Mouse (Mus musculus) embryonic facial prominence, embryonic 11.5 days (tissue): ENCODE data around the gene Terb1. TPM values are rescaled to one million over a fixed set of nuclear protein-coding genes. Genes with fewer than 3 reads are reported as not detected.

ENCODE experiments used
- ATAC-seq: fragments of 200-750 bp; cut with Nextera tagmentation; replicated peaks from 2 replicates; pipeline ENCODE4 v1.8.0; 2017; ENCODE audit warnings: low read depth; ENCODE audit not compliant: insufficient number of reproducible peaks, low FRiP score, low TSS enrichment
- DNase-seq: peaks from one replicate; pipeline ENCODE4 v3.0.0-alpha.2; 2015; ENCODE audit warnings: low spot score
- H3K27ac ChIP-seq: fragments of 300-500 bp; sonication (generic); replicated peaks from 2 replicates; pipeline ENCODE4 v1.5.1; 2014; ENCODE audit warnings: mild to moderate bottlenecking, low read depth, low read length, control low read depth
- H3K27me3 ChIP-seq: fragments of 300-500 bp; sonication (generic); 2 replicates; pipeline ENCODE4 v1.6.1; 2014; ENCODE audit warnings: mild to moderate bottlenecking, low read length, moderate library complexity, mixed read lengths; ENCODE audit not compliant: control insufficient read depth, insufficient read depth
- H3K36me3 ChIP-seq: fragments of 300-500 bp; sonication (generic); replicated peaks from 2 replicates; pipeline ENCODE4 v1.6.1; 2014; ENCODE audit warnings: low read depth, mild to moderate bottlenecking, low read length, moderate library complexity, mixed read lengths; ENCODE audit not compliant: control insufficient read depth, insufficient read depth
- H3K4me1 ChIP-seq: fragments of 300-500 bp; sonication (generic); 2 replicates; pipeline ENCODE4 v1.6.1; 2014; ENCODE audit warnings: low read length, mixed read lengths; ENCODE audit not compliant: control insufficient read depth, insufficient read depth
- H3K4me2 ChIP-seq: fragments of 300-500 bp; sonication (generic); 2 replicates; pipeline ENCODE4 v1.6.1; 2014; ENCODE audit warnings: low read depth, mild to moderate bottlenecking, control low read depth, low read length, moderate library complexity
- H3K4me3 ChIP-seq: fragments of 300-500 bp; sonication (generic); 2 replicates; pipeline ENCODE4 v1.5.1; 2014; ENCODE audit warnings: low read depth, low read length, control low read depth
- H3K9ac ChIP-seq: fragments of 300-500 bp; sonication (generic); replicated peaks from 2 replicates; pipeline ENCODE4 v1.6.1; 2014; ENCODE audit warnings: mild to moderate bottlenecking, control low read depth, low read length
- H3K9me3 ChIP-seq: fragments of 300-500 bp; sonication (generic); replicated peaks from 2 replicates; pipeline ENCODE4 v1.6.1; 2016; ENCODE audit warnings: mild to moderate bottlenecking, low read length, inconsistent platforms, mixed read lengths; ENCODE audit not compliant: control insufficient read depth
- WGBS: fragments of 180-500 bp; shearing (Covaris S2); extraction: QIAGEN DNeasy Blood & Tissue Kit; methylation state at CpG from one replicate; pipeline ENCODE4 v1.1.7; 2014; 5-methylcytosine and 5-hydroxymethylcytosine counted together
- polyA plus RNA-seq: library from polyadenylated mRNA; unstranded; fragments of >200 nt; fragmentation: Nextera tagmentation; extraction: Ambion mirVana; gene quantifications from 2 replicates; pipeline ENCODE4 v1.2.1, GENCODE M21; 2014

Gene Terb1
- polyA plus RNA-seq, 1 experiment from 2014 or later = 0.39 TPM

- Histone ChIP-seq H3K4me3 (no peak overlapping the region), H3K9me3 (no peaks in the 10 kb centered on the region), H3K27ac (no peak overlapping the region), H3K9ac (no peak overlapping the region), H3K36me3 (peaks cover 48% of the 10 kb centered on the region), H3K27me3 (no peaks in the 10 kb centered on the region), H3K4me2 (no peak overlapping the region), H3K4me1 (no peaks in the 10 kb centered on the region)
- ATAC-seq (0 out of 2 replicates have a peak, but pooled peaks have one; percentile 17), DNase-seq (no peak)
- 88% methylated on average over 12 of the region's 12 CpGs for WGBS
Measured at GRCm38 (mm10) chr8:104436038-104436437, 73.7 kb downstream of the Terb1 start.

DNA sequence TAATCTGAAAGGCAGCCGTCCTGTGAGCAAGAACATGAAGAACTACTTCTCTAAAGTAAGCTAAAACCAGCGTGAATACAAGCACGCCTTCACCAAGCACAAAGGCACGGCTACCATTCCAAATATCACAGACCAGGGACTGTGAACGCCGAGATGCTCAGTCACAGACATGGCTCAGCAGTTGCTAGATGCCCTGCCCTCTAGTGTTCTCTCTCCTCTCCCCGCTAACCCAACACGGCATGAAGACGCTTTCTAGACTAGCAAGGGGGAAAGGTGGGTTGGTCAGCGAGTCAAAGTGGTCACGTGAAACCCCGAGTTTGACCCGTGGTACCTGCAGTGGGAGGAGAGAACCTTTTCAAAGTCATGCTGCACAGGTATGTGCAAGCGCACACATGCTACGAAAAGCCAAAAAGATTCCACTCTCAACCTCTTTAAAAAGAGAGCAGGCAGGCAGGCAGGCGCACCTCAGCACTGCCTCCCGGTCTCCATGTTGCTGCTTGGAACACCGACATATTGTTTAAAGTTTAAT, 74.8 kb downstream of the Terb1 start:
- no peak overlapping the region for H3K9ac ChIP-seq
- H3K4me2 ChIP-seq = no peak overlapping the region
- H3K4me1 ChIP-seq = no peaks in the 10 kb centered on the region
- H3K36me3 ChIP-seq = peaks cover 48% of the 10 kb centered on the region
- H3K4me3 ChIP-seq = no peak overlapping the region
- ATAC-seq (no peak), DNase-seq (no peak)
- 87% methylated on average over 18 of the region's 18 CpGs for WGBS
- no peak overlapping the region for H3K27ac ChIP-seq
- no peaks in the 10 kb centered on the region for H3K27me3 ChIP-seq
- H3K9me3 ChIP-seq = no peaks in the 10 kb centered on the region

- Histone ChIP-seq H3K27ac (no peak overlapping the region), H3K9ac (no peak overlapping the region), H3K4me2 (no peak overlapping the region), H3K27me3 (no peaks in the 10 kb centered on the region), H3K9me3 (no peaks in the 10 kb centered on the region), H3K36me3 (peaks cover 45% of the 10 kb centered on the region), H3K4me3 (no peak overlapping the region), H3K4me1 (no peaks in the 10 kb centered on the region)
- WGBS = 86% methylated on average over 4 of the region's 4 CpGs
- DNase-seq = no peak
- no peak for ATAC-seq
Measured at GRCm38 (mm10) chr8:104434275-104434674, 75.4 kb downstream of the Terb1 start.

GRCm38 (mm10) chr8:104433191-104433842, 76.4 kb downstream of the Terb1 start:
- Histone ChIP-seq H3K4me1 (no peaks in the 10 kb centered on the region), H3K27me3 (no peaks in the 10 kb centered on the region), H3K9me3 (no peaks in the 10 kb centered on the region), H3K4me2 (no peak overlapping the region), H3K36me3 (peaks cover 50% of the 10 kb centered on the region), H3K9ac (no peak overlapping the region), H3K27ac (no peak overlapping the region), H3K4me3 (no peak overlapping the region)
- no peak for ATAC-seq
- no peak for DNase-seq
- WGBS = 94% methylated on average over 5 of the region's 5 CpGs

- ATAC-seq (no peak), DNase-seq (no peak)
- Histone ChIP-seq H3K4me3 (no peak overlapping the region), H3K9me3 (no peaks in the 10 kb centered on the region), H3K36me3 (peaks cover 50% of the 10 kb centered on the region), H3K27me3 (no peaks in the 10 kb centered on the region), H3K27ac (no peak overlapping the region), H3K4me1 (no peaks in the 10 kb centered on the region), H3K4me2 (no peak overlapping the region), H3K9ac (no peak overlapping the region)
- WGBS = 93% methylated on average over 6 of the region's 6 CpGs
Measured at GRCm38 (mm10) chr8:104432656-104433055, 77.1 kb downstream of the Terb1 start.

DNA sequence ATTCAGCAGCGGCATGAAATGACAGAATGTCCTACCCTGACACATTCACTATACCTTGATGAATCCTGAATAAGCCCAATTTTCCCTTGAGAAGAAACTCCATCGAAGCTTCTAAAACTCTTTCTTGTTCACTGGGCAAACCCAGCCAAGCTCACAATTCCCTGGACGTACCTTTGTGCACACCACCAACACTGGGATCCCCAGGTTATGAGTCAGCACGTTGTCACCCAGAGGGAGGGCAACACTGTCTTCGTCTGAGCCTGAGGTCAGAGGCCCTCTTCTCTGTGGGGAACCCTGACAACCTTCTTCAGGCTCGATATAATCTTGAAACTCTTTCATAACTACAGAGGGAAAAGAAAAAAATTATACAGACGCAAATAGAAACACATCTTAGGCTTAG, 79.5 kb downstream of the Terb1 start:
- Histone ChIP-seq H3K4me1 (no peaks in the 10 kb centered on the region), H3K9ac (no peak overlapping the region), H3K27ac (no peak overlapping the region), H3K27me3 (no peaks in the 10 kb centered on the region), H3K4me3 (no peak overlapping the region), H3K4me2 (no peak overlapping the region), H3K9me3 (no peaks in the 10 kb centered on the region), H3K36me3 (peaks cover 36% of the 10 kb centered on the region)
- no peak for ATAC-seq
- no peak for DNase-seq
- WGBS = 88% methylated on average over 7 of the region's 7 CpGs

DNA sequence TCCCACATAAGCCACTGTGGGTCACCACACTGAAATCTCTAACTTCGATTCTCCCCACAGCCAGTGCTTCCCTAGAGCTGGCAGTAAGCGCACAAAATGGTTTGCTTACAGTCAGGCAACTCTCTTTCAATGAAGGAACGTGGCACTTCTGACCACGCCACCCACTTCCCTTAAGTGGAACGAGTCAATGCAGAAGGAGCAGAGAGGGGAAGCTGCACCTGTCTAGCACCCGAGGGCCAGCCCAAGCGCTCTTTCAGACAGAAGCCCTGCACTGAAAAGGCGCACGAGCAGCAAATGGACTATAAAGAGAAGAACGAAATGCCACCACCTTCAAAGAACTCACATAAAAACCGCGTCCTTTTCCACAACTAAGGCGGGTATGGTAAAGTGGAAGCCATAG, 82.0 kb downstream of the Terb1 start:
- no peaks in the 10 kb centered on the region for H3K27me3 ChIP-seq
- H3K9me3 ChIP-seq = no peaks in the 10 kb centered on the region
- H3K4me3 ChIP-seq = no peak overlapping the region
- DNase-seq (no peak), ATAC-seq (no peak)
- no peak overlapping the region for H3K27ac ChIP-seq
- H3K9ac ChIP-seq = no peak overlapping the region
- 95% methylated on average over 13 of the region's 13 CpGs for WGBS
- H3K36me3 ChIP-seq = peaks cover 33% of the 10 kb centered on the region
- no peaks in the 10 kb centered on the region for H3K4me1 ChIP-seq
- H3K4me2 ChIP-seq = no peak overlapping the region

DNA sequence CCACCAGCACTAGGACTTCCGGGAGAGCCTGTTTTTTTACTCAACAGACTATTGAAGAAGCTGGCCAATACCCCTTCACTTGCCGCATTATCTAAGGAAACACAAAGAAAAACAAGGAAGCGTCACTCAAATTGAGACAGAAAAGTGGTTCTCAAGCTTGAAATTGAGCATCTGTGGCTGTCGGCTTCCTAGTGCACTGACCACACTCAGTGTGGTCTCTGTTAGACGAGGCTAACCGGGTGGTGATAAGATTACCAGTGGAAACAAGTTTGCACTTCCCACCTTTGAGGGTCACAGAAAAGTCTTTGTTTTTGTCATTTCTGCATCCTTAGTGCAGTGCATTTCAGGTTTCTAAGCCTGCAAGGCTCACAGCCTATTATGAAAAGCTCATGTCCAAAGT, 87.4 kb downstream of the Terb1 start:
- peaks cover 13% of the 10 kb centered on the region for H3K36me3 ChIP-seq
- no peak for DNase-seq
- no peak for ATAC-seq

More for the DNA sequence above, 87.4 kb downstream of the Terb1 start:
- Histone ChIP-seq H3K4me2 (no peak overlapping the region), H3K27ac (no peak overlapping the region), H3K9me3 (no peaks in the 10 kb centered on the region), H3K4me1 (no peaks in the 10 kb centered on the region), H3K9ac (no peak overlapping the region), H3K4me3 (no peak overlapping the region), H3K27me3 (no peaks in the 10 kb centered on the region)
- 88% methylated on average over 6 of the region's 6 CpGs for WGBS
